Mouse (Mus musculus) layer of hippocampus, adult 9-11 months (tissue): ENCODE results near the gene Rbbp8nl.

Experiments
- DNase-seq: peaks from one replicate; pipeline ENCODE4 v3.0.0; 2022

The Rbbp8nl gene

DNA sequence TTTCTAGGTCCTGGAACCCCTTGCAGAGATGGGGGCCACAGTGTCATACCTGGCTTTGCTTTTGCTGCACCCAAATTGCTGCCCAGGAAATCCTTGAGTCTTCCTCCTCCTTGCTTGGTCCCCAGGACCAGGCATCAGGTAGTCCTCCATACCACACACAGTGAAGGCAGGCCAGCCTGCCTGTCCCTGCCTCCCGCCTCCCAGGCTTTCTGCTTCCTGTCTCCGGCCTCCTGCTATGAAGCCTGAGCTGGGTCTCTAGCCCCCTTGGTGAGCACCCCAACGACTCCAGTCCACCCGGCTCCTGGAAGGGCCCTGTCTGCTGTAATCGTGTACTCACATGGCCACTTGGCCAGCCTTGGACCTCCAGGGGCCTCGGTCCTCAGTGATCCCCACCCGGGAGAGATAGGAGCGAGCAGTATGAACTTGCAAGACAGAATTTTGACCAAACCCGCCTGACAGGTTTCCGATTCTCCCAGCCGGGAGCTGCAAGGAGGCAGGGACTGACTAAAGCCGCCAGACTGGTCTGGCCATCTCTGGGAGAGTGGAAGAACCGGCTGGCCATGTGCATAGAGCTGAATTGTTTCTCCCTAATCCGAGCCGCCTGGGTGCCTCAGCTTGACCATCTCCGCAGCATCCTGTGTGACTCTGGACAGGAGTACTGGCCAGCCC is at the start of gene Rbbp8nl:
Gene Rbbp8nl (minus strand): TSS at position 440 of the 669 bp plus-strand sequence.
- no peak for DNase-seq

GRCm38 (mm10) chr2:180334551-180334986 is 44.9 kb upstream of the Rbbp8nl start, which contains the start of gene Gata5:
Gene Gata5, minus strand, starts transcription at chr2:180334699.
- DNase-seq = no peak

GRCm38 (mm10) chr2:180333778-180334550 is 44.3 kb upstream of the Rbbp8nl start:
- DNase-seq = no peak

GRCm38 (mm10) chr2:180329466-180329865 is 39.8 kb upstream of the Rbbp8nl start:
- DNase-seq = no peak

DNA sequence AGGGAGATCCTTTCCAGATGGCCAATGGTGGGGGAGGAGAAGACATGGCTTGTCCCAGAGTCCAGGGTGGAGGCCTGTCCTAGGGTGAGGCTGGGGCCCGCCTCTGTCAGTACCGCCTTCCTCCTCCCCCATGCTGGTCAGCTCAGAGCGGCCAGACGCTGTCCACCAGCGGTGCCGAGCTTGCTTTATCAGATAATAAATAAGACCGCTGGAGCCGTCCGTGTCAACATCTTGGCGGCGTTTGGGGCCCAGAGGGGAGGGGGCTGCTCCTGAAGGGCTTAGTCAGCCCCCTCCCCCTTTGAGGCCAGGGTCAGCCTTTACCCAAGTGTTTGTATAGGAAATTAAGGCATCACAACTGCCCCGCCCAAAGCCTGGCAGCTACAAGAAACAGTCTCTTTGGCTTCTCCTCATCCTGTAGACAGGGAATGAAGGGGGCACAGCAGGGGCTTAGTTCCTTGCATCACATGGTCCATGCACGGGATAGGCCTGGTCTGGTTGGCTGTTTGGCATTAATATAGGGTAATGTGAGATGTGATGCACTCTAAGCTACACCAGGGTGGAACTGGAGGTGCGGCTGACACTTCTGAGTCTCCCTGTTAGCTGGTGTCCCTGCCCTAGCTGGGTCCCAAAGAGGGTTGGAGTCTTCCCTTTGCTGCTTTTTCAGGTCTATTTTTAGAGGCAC is 33.1 kb upstream of the Rbbp8nl start:
- DNase-seq = no peak

GRCm38 (mm10) chr2:180320216-180320615 is 30.5 kb upstream of the Rbbp8nl start:
- no peak for DNase-seq

GRCm38 (mm10) chr2:180317591-180317990 is 27.9 kb upstream of the Rbbp8nl start:
- no peak for DNase-seq

- DNase-seq = no peak
Measured at GRCm38 (mm10) chr2:180314292-180314691, 24.6 kb upstream of the Rbbp8nl start.

DNA sequence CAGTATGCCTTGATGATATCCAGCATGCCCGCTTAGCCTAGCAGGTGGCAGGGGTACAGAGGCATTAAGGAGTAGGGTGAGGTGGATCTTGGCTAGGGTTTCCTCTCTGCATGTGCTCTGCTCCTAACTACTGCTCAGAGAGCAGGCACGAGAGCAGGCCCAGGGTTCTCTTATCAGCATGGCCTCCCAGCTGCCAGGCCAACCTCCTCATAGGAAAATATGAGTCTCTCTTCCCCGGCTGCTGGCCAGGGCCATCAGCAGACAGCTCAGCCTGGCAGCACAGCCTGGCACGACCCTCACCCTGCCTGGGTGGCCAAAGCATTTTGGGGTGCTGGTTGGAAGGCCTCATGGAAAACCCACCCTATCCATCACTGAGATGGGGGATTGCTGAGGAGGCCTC is 21.5 kb upstream of the Rbbp8nl start:
- DNase-seq = no peak

- DNase-seq = no peak
Measured at GRCm38 (mm10) chr2:180307680-180308079, 18.0 kb upstream of the Rbbp8nl start.

GRCm38 (mm10) chr2:180306423-180307168 is 16.9 kb upstream of the Rbbp8nl start:
- no peak for DNase-seq

GRCm38 (mm10) chr2:180306009-180306408 is 16.3 kb upstream of the Rbbp8nl start:
- no peak for DNase-seq

DNA sequence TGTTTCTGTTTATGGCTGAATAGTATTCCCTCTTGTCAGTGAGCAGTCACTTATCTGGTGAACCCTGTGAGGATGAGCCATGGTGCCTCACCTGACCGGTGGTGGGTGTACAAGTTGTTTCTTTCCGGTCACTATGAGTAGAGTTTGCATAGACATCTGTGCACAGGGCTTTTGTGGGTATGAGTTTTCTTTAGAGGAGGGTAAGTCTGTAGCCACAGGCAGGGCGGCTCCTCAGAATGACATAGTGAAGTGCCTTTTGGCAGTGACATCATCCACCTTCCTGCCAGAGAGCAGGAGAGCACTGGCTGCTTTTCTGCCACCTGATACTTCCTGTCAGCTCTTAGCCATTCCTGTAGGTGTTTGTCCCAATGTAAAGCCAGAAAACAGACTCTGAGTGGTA is 15.8 kb upstream of the Rbbp8nl start:
- no peak for DNase-seq

DNA sequence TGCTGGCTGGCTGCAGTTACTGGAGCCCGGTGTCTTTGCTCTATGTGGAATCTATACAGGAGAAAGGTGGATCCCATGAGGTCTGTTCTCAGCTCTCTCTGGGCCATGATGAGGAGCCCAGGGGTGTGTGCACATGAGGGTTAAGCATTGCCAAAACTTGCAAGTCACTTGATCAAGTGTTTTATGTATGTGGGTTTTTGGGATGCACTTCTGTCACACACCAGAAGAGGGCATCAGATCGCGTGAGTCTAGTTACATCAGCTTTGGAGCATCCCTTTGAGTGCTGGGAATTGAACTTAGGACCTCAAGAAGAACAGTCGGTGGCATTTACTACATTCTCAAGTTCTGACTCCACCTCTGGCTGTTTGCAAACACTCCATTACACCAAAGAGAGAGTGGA is 14.9 kb upstream of the Rbbp8nl start:
- DNase-seq = no peak

- no peak for DNase-seq
Measured at GRCm38 (mm10) chr2:180303468-180303867, 13.8 kb upstream of the Rbbp8nl start.

DNA sequence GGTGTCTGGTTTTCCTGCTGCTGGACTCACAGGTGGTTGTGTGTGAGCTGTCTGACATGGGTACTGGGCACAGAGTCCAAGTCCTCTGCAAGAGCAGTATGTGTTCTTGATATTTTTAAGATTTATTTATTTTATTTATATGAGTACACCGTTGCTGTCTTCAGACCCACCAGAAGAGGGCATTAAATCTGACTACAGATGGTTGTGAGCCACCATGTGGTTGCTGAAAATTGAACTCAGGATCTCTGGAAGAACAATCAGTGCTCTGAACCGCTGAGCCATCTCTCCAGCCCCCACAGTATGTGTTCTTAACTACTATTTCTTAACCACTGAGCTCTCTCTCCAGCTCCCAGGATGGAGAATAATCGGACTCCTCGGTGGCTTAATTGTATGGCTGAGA is 12.5 kb upstream of the Rbbp8nl start:
- DNase-seq = no peak

DNA sequence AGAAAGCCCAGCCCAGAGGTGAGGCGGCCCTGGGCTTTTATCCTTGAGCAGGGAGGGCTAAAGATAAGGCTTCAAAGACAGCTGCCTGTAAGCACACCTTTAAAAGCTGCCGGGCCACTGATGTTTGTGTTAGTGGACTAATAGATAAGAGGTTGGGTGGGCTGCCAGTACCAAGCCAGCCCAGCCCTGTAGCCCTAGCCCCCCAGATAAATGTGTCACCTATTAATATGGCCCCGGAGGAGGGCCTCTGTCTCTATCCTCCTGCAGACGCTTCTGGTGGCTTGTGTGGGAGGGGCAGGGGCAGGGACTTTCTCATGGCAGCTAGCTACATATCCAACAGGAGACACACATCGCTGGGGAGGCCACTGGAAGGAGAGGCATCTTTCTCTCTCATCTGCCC is 11.1 kb upstream of the Rbbp8nl start:
- DNase-seq = no peak

DNA sequence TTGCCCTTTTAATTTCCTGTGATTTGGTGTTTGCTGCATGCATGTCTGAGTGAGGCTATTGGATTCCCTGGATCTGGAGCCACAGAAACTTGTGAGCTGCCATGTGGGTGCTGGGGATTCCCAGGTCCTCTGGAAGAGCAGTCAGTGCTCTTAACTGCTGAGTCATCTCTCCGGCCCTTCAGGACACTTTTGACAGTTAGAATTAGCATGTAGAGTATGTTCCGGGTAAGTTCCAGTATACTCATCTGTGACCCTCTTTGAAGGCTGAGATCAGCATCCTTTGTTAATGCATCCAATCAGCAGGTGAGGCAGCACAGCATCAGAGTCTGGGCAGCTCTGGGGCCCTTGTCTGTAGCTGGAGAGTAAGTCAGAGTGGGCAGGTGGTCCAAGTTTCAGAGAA is 10.6 kb upstream of the Rbbp8nl start:
- no peak for DNase-seq

DNA sequence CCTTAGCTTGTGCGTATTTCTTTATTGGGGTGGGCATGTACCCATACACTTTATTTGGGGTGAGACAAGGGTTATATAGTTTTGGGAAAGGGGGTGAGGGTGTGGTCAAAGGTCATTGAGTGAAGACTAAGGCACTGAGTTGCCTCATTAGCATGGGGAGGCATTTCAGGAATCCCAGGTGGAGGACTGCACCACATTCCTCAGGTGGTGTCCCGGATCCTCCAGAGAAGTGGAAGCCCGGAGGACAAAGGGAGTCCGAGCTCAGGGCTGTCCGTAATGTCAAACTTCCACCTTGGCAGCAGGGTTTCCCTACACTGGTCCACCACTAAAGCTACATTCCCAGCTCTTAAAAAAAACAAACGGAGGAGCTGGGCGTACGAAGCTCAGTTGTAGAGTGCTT is 3.2 kb upstream of the Rbbp8nl start:
- no peak for DNase-seq

DNA sequence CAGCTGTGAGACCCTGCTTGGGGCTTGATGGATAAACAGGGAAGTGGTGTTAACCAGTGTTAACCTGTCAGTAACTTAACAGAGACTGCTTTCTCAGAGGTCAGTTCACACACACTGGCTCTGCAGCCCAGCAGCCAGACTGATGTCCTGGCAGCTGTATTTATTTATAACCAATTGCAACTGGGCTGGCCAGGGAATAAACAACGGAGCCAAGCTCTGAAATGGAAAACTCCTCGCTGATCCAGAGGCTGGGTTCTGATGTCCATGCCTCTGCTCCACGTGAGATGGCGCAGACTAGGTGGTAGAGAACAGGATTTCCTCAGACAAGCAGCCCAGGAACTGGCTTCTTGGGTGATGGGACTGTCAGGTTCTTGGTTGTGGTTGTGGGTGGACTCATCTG is 2.3 kb upstream of the Rbbp8nl start:
- no peak for DNase-seq

DNA sequence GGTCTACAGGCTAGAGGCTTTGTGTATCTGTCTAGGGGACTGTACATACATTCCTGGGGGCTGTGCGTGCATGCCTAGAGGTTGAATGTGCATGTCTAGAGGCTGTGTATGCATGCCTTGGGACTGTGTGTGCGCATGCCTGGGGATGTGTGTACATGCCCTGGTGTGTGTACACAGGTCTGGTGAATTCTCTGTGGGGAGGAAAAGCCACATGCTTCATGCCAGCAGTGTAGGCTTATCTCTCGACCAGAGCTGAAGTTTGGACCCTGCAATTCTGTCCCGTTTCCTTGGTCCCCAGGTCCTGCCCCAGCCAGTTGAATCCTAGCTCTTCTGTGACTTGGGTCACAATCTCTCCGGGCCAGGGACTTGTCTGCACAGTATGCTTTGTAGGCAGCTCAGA is 1.9 kb upstream of the Rbbp8nl start:
- DNase-seq = no peak

DNA sequence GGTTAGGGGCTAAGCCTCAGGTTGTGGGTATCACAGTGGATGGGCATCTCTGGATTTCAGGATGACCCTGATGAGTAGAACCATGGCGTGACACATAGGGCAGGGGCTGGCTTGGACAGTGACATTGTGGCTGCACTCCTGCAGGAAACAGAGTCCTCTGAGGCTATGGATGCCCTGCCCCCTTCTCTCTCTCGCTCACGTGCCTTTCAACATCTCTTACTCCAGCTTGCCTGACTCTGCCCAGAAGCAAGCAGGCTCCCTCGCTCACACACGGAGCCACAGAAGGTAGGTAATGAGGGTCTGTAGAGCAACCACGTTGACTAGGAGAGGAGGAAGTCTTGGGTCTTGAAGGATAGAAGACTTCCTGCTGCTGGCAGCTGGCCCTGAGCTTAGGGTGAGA is 824 bp upstream of the Rbbp8nl start:
- DNase-seq = no peak

DNA sequence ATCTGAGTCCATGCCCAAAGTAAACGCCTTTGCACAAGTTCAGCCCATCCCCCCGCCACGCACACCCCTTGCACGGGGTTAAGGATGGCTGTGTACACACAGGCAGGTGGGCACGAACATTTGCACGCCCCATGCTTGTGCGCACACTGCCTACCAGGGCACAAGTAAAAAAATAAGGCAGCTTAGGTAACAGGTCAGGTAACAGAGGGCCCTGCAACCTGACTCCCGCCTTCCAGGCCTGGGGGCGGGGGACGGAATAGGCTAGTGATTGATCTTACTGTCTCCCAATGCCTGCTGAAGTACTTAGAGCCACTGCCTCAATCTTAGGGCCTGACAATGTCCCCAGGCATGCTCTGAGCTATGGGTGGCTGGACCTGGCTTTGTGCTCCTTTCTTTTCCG is 713 bp downstream of the Rbbp8nl start:
- no peak for DNase-seq
